Comparison of ENCODE assay signal across 10 mouse cellular contexts in genomic region chr13:52529188-52529972, GRCm38 (mm10). TPM values are rescaled to one million over a fixed set of nuclear protein-coding genes. Genes with fewer than 3 reads are reported as not detected.
A peak's percentile ranks its signal among the peaks of the same experiment; 100 is the strongest.
DNase-seq lines count a peak whose midpoint lies in the region; ATAC-seq and TF ChIP-seq lines count a peak whose summit lies in the region.
"Had no signal": no experiment of that assay in that cellular context is flagged by ENCODE, and none has a peak within 500 bp of the region (broad histone marks: within the 10 kb centered on the region; RNA-seq: fewer than 3 reads in every experiment).

No protein-coding gene starts in this region.

- H3K27me3 ChIP-seq in lung, embryonic 14.5 days (ENCODE audit: insufficient read depth, low read length) = peaks cover 22% of the 10 kb centered on the region
- H3K27me3 ChIP-seq in forebrain, embryonic 16.5 days (replicated peaks; ENCODE audit: control insufficient read depth, insufficient read depth, low read length) = no peaks in the 10 kb centered on the region
- no peaks in the 10 kb centered on the region for H3K27me3 ChIP-seq in midbrain, postnatal 0 days (ENCODE audit: insufficient read depth, low read length)

- H3K9ac ChIP-seq in lung, embryonic 14.5 days = no peak overlapping the region
- H3K9ac ChIP-seq in forebrain, embryonic 16.5 days (replicated peaks; ENCODE audit: low read depth, low read length) = peak overlapping the region; percentile 76; the same call in 1 of the 2 replicates
- H3K9ac ChIP-seq in midbrain, postnatal 0 days (replicated peaks; ENCODE audit: low read length, poor library complexity, severe bottlenecking) = peak overlapping the region; percentile 82
- H3K9ac ChIP-seq: liver, embryonic 14.5 days had no signal

- no peak for TF ChIP-seq CTCF in lung, embryonic 14.5 days (IDR thresholded peaks at IDR 0.05; ENCODE audit: low read depth)
- TF ChIP-seq CTCF in midbrain, postnatal 0 days (IDR thresholded peaks at IDR 0.05) = no peak

- peak; percentile 51 for DNase-seq in cerebellum, adult 8-10 months
- no peak for DNase-seq in cerebellum, adult 11-12 months
- no peak for DNase-seq in lung, embryonic 14.5 days
- no peak for DNase-seq in lung, postnatal 10 days
- no peak for DNase-seq in midbrain, postnatal 0 days (ENCODE audit: low spot score)
- no peak for DNase-seq in thymus, postnatal 14 days
- no peak for DNase-seq in frontal cortex, postnatal 25 days (ENCODE audit: low spot score in 2 of 2)
- DNase-seq: kidney, adult 9 months had no signal

- peaks cover 4% of the 10 kb centered on the region; the same call in 1 of the 2 replicates for H3K9me3 ChIP-seq in lung, embryonic 14.5 days (ENCODE audit: low read depth, low read length)
- H3K9me3 ChIP-seq in forebrain, embryonic 16.5 days (ENCODE audit: control insufficient read depth, low read length) = no peaks in the 10 kb centered on the region
- no peaks in the 10 kb centered on the region for H3K9me3 ChIP-seq in midbrain, postnatal 0 days (ENCODE audit: low read length)

- ATAC-seq in lung, embryonic 14.5 days (ENCODE audit: insufficient read depth) = no peak
- no peak for ATAC-seq in forebrain, embryonic 16.5 days
- ATAC-seq in midbrain, postnatal 0 days (ENCODE audit: low FRiP score) = no peak

- H3K4me2 ChIP-seq in lung, embryonic 14.5 days = peak overlapping the region; percentile 96
- H3K4me2 ChIP-seq in forebrain, embryonic 16.5 days (ENCODE audit: low read length) = peak overlapping the region; percentile 86
- H3K4me2 ChIP-seq in midbrain, postnatal 0 days (ENCODE audit: low read depth, low read length, poor library complexity, severe bottlenecking) = peak overlapping the region; percentile 72

- 0 out of 2 replicates have a peak overlapping the region, but pooled peaks have one; percentile 44 for H3K4me3 ChIP-seq in lung, embryonic 14.5 days (ENCODE audit: low read depth, low read length)
- peak overlapping the region; percentile 65 for H3K4me3 ChIP-seq in forebrain, embryonic 16.5 days (replicated peaks; ENCODE audit: low read length)
- peak overlapping the region; percentile 72 for H3K4me3 ChIP-seq in midbrain, postnatal 0 days (ENCODE audit: low read depth, low read length)

- H3K4me1 ChIP-seq in lung, embryonic 14.5 days (ENCODE audit: insufficient read depth) = no peaks in the 10 kb centered on the region
- 0 out of 2 replicates have a peak, but pooled peaks cover 4% of the 10 kb centered on the region for H3K4me1 ChIP-seq in forebrain, embryonic 16.5 days (replicated peaks; ENCODE audit: control insufficient read depth, insufficient read depth, low read length)
- H3K4me1 ChIP-seq in midbrain, postnatal 0 days (ENCODE audit: insufficient read depth, low read length) = no peaks in the 10 kb centered on the region

- H3K27ac ChIP-seq in lung, embryonic 14.5 days (ENCODE audit: low read depth) = no peak overlapping the region
- H3K27ac ChIP-seq in forebrain, embryonic 16.5 days (ENCODE audit: low read length) = no peak overlapping the region
- H3K27ac ChIP-seq in midbrain, postnatal 0 days (ENCODE audit: low read depth, low read length) = peak overlapping the region; percentile 12; the same call in 1 of the 2 replicates
- H3K27ac ChIP-seq: liver, embryonic 14.5 days had no signal

- WGBS in lung, embryonic 14.5 days = 57% methylated on average over 13 of the region's 13 CpGs
- 60% methylated on average over 13 of the region's 13 CpGs for WGBS in forebrain, embryonic 16.5 days
- 56% methylated on average over 13 of the region's 13 CpGs for WGBS in midbrain, postnatal 0 days

- H3K36me3 ChIP-seq in lung, embryonic 14.5 days (ENCODE audit: insufficient read depth) = no peaks in the 10 kb centered on the region
- H3K36me3 ChIP-seq in forebrain, embryonic 16.5 days (ENCODE audit: control insufficient read depth, insufficient read depth) = no peaks in the 10 kb centered on the region
- H3K36me3 ChIP-seq in midbrain, postnatal 0 days (ENCODE audit: insufficient read depth, low read length) = no peaks in the 10 kb centered on the region

RNA-seq across cellular contexts. Expression of gene Diras2, which starts 1.7 kb away (rescaled TPM):
- polyA plus RNA-seq in lung, embryonic 14.5 days (2014; fragmentation: Nextera tagmentation; extraction: Ambion mirVana) = 0.14 and 0.20 TPM in 2 replicates
- 3.7 and 4.3 TPM in 2 replicates for polyA plus RNA-seq in forebrain, embryonic 16.5 days (2015; fragmentation: Nextera tagmentation; extraction: Ambion mirVana)
- total RNA-seq in midbrain, postnatal 0 days (2014; rRNA removed) = 57.1 and 68.2 TPM in 2 replicates
- polyA plus RNA-seq in midbrain, postnatal 0 days (2015; fragmentation: Nextera tagmentation; extraction: Ambion mirVana) = 6.8 and 7.0 TPM in 2 replicates

RNA-seq across cellular contexts. Expression of gene Syk, which starts 53.6 kb away (rescaled TPM):
- polyA plus RNA-seq in lung, embryonic 14.5 days (2014; fragmentation: Nextera tagmentation; extraction: Ambion mirVana) = 6.0 and 6.6 TPM in 2 replicates
- polyA plus RNA-seq in forebrain, embryonic 16.5 days (2015; fragmentation: Nextera tagmentation; extraction: Ambion mirVana) = 1.3 TPM in 2 replicates
- 2.8 and 3.1 TPM in 2 replicates for total RNA-seq in midbrain, postnatal 0 days (2014; rRNA removed)
- polyA plus RNA-seq in midbrain, postnatal 0 days (2015; fragmentation: Nextera tagmentation; extraction: Ambion mirVana) = 0.90 and 0.91 TPM in 2 replicates
